Mouse (Mus musculus) heart, embryonic 14.5 days (tissue): ENCODE results near the gene Dusp28. TPM values are rescaled to one million over a fixed set of nuclear protein-coding genes. Genes with fewer than 3 reads are reported as not detected.

ENCODE experiments used
- ATAC-seq: fragments of 200-750 bp; cut with Nextera tagmentation; 2 replicates; pipeline ENCODE4 v1.8.0; 2017; ENCODE audit warnings: low read depth, moderate TSS enrichment; ENCODE audit not compliant: insufficient number of reproducible peaks, insufficient read depth, low FRiP score
- H3K27ac ChIP-seq, 2 experiments: fragments of 200-500 bp in 1 of 2; fragments of 300-500 bp in 1 of 2; sonication (generic) in 1 of 2; replicated peaks in 1 of 2; 2 replicates each; pipeline ENCODE4 v1.5.1; 2012 to 2014; ENCODE audit warnings: low read depth in 2 of 2, low read length in 2 of 2, control low read depth in 1 of 2, mild to moderate bottlenecking in 1 of 2, mixed read lengths in 1 of 2; ENCODE audit not compliant: control insufficient read depth in 1 of 2, insufficient read depth in 1 of 2
- H3K27me3 ChIP-seq: fragments of 300-500 bp; sonication (generic); 2 replicates; pipeline ENCODE4 v1.6.1; 2014; ENCODE audit warnings: mild to moderate bottlenecking, low read length, control low read depth; ENCODE audit not compliant: control insufficient read depth, insufficient read depth
- H3K36me3 ChIP-seq: fragments of 300-500 bp; sonication (generic); 2 replicates; pipeline ENCODE4 v1.6.1; 2014; ENCODE audit warnings: mild to moderate bottlenecking, control low read depth, low read length, mixed read lengths; ENCODE audit not compliant: control insufficient read depth, insufficient read depth
- H3K4me1 ChIP-seq, 2 experiments: fragments of 200-500 bp in 1 of 2; fragments of 300-500 bp in 1 of 2; sonication (generic) in 1 of 2; 2 replicates each; pipeline ENCODE4 v1.6.1; 2012 to 2014; ENCODE audit warnings: low read length in 2 of 2, control low read depth in 1 of 2, mixed read lengths in 1 of 2; ENCODE audit not compliant: control insufficient read depth in 2 of 2, insufficient read depth in 2 of 2
- H3K4me2 ChIP-seq: fragments of 300-500 bp; sonication (generic); 2 replicates; pipeline ENCODE4 v1.6.1; 2014; ENCODE audit warnings: mild to moderate bottlenecking, low read length
- H3K4me3 ChIP-seq, 2 experiments: fragments of 200-500 bp in 1 of 2; fragments of 300-500 bp in 1 of 2; sonication (generic) in 1 of 2; 2 replicates each; pipeline ENCODE4 v1.5.1; 2012 to 2014; ENCODE audit warnings: low read length in 2 of 2, mild to moderate bottlenecking in 2 of 2, control low read depth in 1 of 2, low read depth in 1 of 2, moderate library complexity in 1 of 2; ENCODE audit not compliant: control insufficient read depth in 1 of 2, insufficient read depth in 1 of 2
- H3K9ac ChIP-seq: fragments of 300-500 bp; sonication (generic); 2 replicates; pipeline ENCODE4 v1.6.1; 2014; ENCODE audit warnings: mild to moderate bottlenecking, low read length
- H3K9me3 ChIP-seq: fragments of 300-500 bp; sonication (generic); 2 replicates; pipeline ENCODE4 v1.6.1; 2016; ENCODE audit warnings: low read length, control low read depth; ENCODE audit not compliant: control insufficient read depth
- WGBS: fragments of 180-500 bp; shearing (Covaris S2); extraction: QIAGEN DNeasy Blood & Tissue Kit; methylation state at CpG from one replicate; pipeline ENCODE4 v1.1.7; 2014; 5-methylcytosine and 5-hydroxymethylcytosine counted together
- polyA plus RNA-seq: library from polyadenylated mRNA; unstranded; fragments of >200 nt; fragmentation: Nextera tagmentation; extraction: Ambion mirVana; gene quantifications from 2 replicates; pipeline ENCODE4 v1.2.1, GENCODE M21; 2014

Gene Dusp28
- polyA plus RNA-seq, 1 experiment from 2014 or later, result 15.6 TPM

- Histone ChIP-seq H3K9ac (no peak overlapping the region), H3K27ac (no peak overlapping the region), H3K4me1 (no peaks in the 10 kb centered on the region), H3K9me3 (no peaks in the 10 kb centered on the region), H3K27me3 (peaks cover 10% of the 10 kb centered on the region), H3K4me3 (no peak overlapping the region), H3K4me2 (no peak overlapping the region), H3K36me3 (no peaks in the 10 kb centered on the region)
- 73% methylated on average over 8 of the region's 8 CpGs for WGBS
- no peak for ATAC-seq
Observed at GRCm38 (mm10) chr1:92875360-92876111, 31.2 kb upstream of the Dusp28 start.

- no peaks in the 10 kb centered on the region for H3K4me1 ChIP-seq
- WGBS, result 63% methylated on average over 12 of the region's 12 CpGs
- H3K27ac ChIP-seq, result no peak overlapping the region
- H3K4me3 ChIP-seq, result no peak overlapping the region
- no peak overlapping the region for H3K4me2 ChIP-seq
- peaks cover 10% of the 10 kb centered on the region for H3K27me3 ChIP-seq
- no peaks in the 10 kb centered on the region for H3K36me3 ChIP-seq
- no peak overlapping the region for H3K9ac ChIP-seq
- no peak for ATAC-seq
- no peaks in the 10 kb centered on the region for H3K9me3 ChIP-seq
Observed at GRCm38 (mm10) chr1:92877431-92877978, 29.3 kb upstream of the Dusp28 start.

- Histone ChIP-seq H3K9ac (no peak overlapping the region), H3K4me3 (no peak overlapping the region), H3K9me3 (no peaks in the 10 kb centered on the region), H3K27ac (no peak overlapping the region), H3K36me3 (no peaks in the 10 kb centered on the region), H3K4me2 (no peak overlapping the region), H3K4me1 (no peaks in the 10 kb centered on the region), H3K27me3 (peaks cover 10% of the 10 kb centered on the region)
- 70% methylated on average over 13 of the region's 13 CpGs for WGBS
- ATAC-seq, result no peak
Observed at GRCm38 (mm10) chr1:92878066-92878741, 28.6 kb upstream of the Dusp28 start.

- H3K9me3 ChIP-seq, result no peaks in the 10 kb centered on the region
- no peak for ATAC-seq
- no peak overlapping the region for H3K27ac ChIP-seq
- WGBS, result 86% methylated on average over 12 of the region's 12 CpGs
- H3K27me3 ChIP-seq, result peaks cover 7% of the 10 kb centered on the region
- no peak overlapping the region for H3K9ac ChIP-seq
- H3K4me1 ChIP-seq, result no peaks in the 10 kb centered on the region
- no peak overlapping the region for H3K4me2 ChIP-seq
- H3K36me3 ChIP-seq, result no peaks in the 10 kb centered on the region
- H3K4me3 ChIP-seq, result no peak overlapping the region
Observed at GRCm38 (mm10) chr1:92879266-92879665, 27.5 kb upstream of the Dusp28 start.

GRCm38 (mm10) chr1:92880101-92880500 lies 26.7 kb upstream of the Dusp28 start:
- no peaks in the 10 kb centered on the region for H3K4me1 ChIP-seq
- no peak overlapping the region for H3K9ac ChIP-seq
- peaks cover 7% of the 10 kb centered on the region for H3K27me3 ChIP-seq
- H3K4me3 ChIP-seq, result no peak overlapping the region
- H3K27ac ChIP-seq, result no peak overlapping the region
- H3K36me3 ChIP-seq, result no peaks in the 10 kb centered on the region
- WGBS, result 80% methylated on average over 5 of the region's 5 CpGs
- no peak overlapping the region for H3K4me2 ChIP-seq
- no peak for ATAC-seq
- H3K9me3 ChIP-seq, result no peaks in the 10 kb centered on the region

- Histone ChIP-seq H3K9me3 (no peaks in the 10 kb centered on the region), H3K27me3 (no peaks in the 10 kb centered on the region), H3K9ac (no peak overlapping the region), H3K4me1 (no peaks in the 10 kb centered on the region), H3K27ac (no peak overlapping the region), H3K36me3 (no peaks in the 10 kb centered on the region), H3K4me3 (no peak overlapping the region), H3K4me2 (no peak overlapping the region)
- ATAC-seq, result no peak
- WGBS, result 74% methylated on average over 6 of the region's 6 CpGs
Observed at GRCm38 (mm10) chr1:92881982-92882381, 24.8 kb upstream of the Dusp28 start.

- no peak for ATAC-seq
- no peak overlapping the region for H3K9ac ChIP-seq
- no peak overlapping the region for H3K4me2 ChIP-seq
- WGBS, result 61% methylated on average over 7 of the region's 7 CpGs
- no peaks in the 10 kb centered on the region for H3K36me3 ChIP-seq
- H3K4me1 ChIP-seq, result no peaks in the 10 kb centered on the region
- no peaks in the 10 kb centered on the region for H3K9me3 ChIP-seq
- H3K27ac ChIP-seq, result no peak overlapping the region
- H3K27me3 ChIP-seq, result no peaks in the 10 kb centered on the region
- H3K4me3 ChIP-seq, result no peak overlapping the region
Observed at GRCm38 (mm10) chr1:92888901-92889655, 17.7 kb upstream of the Dusp28 start.
